Mouse (Mus musculus) lung, embryonic 16.5 days (tissue): Measurements from ENCODE around the gene Olfr1057. TPM values are rescaled to one million over a fixed set of nuclear protein-coding genes. Genes with fewer than 3 reads are reported as not detected.
"Not testable (repeated sequence)": the region's sequence is repeated elsewhere in the genome, so short reads cannot be mapped to it uniquely, and the experiment has no call there.

Source experiments
- ATAC-seq: fragments of 200-750 bp; cut with Nextera tagmentation; 2 replicates; pipeline ENCODE4 v1.8.0; 2017; ENCODE audit warnings: low read depth, mild to moderate bottlenecking, moderate library complexity
- H3K27ac ChIP-seq: fragments of 300-500 bp; sonication (generic); 2 replicates; pipeline ENCODE4 v1.5.1; 2014; ENCODE audit warnings: mild to moderate bottlenecking, control low read depth, low read length
- H3K27me3 ChIP-seq: fragments of 300-500 bp; sonication (generic); 2 replicates; pipeline ENCODE4 v1.6.1; 2014; ENCODE audit warnings: low read depth, low read length, mixed read lengths; ENCODE audit not compliant: control insufficient read depth, insufficient read depth
- H3K36me3 ChIP-seq: fragments of 300-500 bp; sonication (generic); 2 replicates; pipeline ENCODE4 v1.6.1; 2014; ENCODE audit warnings: low read length; ENCODE audit not compliant: control insufficient read depth, insufficient read depth
- H3K4me1 ChIP-seq: fragments of 300-500 bp; sonication (generic); replicated peaks from 2 replicates; pipeline ENCODE4 v1.6.1; 2014; ENCODE audit warnings: low read length, mixed read lengths; ENCODE audit not compliant: control insufficient read depth, insufficient read depth
- H3K4me2 ChIP-seq: fragments of 300-500 bp; sonication (generic); 2 replicates; pipeline ENCODE4 v1.6.1; 2014; ENCODE audit warnings: low read depth, low read length, control low read depth
- H3K4me3 ChIP-seq: fragments of 300-500 bp; sonication (generic); 2 replicates; pipeline ENCODE4 v1.5.1; 2014; ENCODE audit warnings: mild to moderate bottlenecking, low read length, control low read depth
- H3K9ac ChIP-seq: fragments of 300-500 bp; sonication (generic); 2 replicates; pipeline ENCODE4 v1.6.1; 2014; ENCODE audit warnings: low read length, control low read depth
- H3K9me3 ChIP-seq: fragments of 300-500 bp; sonication (generic); 2 replicates; pipeline ENCODE4 v1.6.1; 2016; ENCODE audit warnings: low read length; ENCODE audit not compliant: control insufficient read depth
- WGBS: fragments of 180-500 bp; shearing (Covaris S2); extraction: QIAGEN DNeasy Blood & Tissue Kit; methylation state at CpG from one replicate; pipeline ENCODE4 v1.1.7; 2014; 5-methylcytosine and 5-hydroxymethylcytosine counted together
- polyA plus RNA-seq: library from polyadenylated mRNA; unstranded; fragments of >200 nt; fragmentation: Nextera tagmentation; extraction: Ambion mirVana; gene quantifications from 2 replicates; pipeline ENCODE4 v1.2.1, GENCODE M21; 2015

Olfr1057 gene
- polyA plus RNA-seq: not detected in 2 replicates

DNA sequence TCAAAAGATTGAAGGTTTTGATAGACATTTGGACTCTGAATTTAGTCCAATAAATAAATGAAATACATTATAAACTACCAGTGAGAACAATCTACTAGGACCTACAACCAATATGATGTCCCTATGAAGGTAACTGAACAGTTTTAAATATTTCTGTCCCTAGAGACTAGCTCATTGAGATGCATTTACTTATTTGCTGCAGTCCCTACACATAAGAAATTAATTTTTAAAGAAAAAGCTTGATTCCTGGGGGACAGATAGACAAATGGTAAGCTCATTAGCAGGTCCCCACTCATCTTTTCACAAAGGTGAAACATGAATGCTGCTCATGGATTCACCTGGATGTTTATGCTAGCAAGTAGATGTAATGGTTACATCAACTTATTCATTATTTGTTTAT lies at the start of gene Olfr1057:
Gene Olfr1057, minus strand, starts transcription at position 101 of the 400 bp plus-strand sequence.
- H3K4me3 ChIP-seq: no peak within 1 kb of the TSS
- no peak within 1 kb of the TSS for H3K4me2 ChIP-seq
- no peaks in the 10 kb centered on the region for H3K27me3 ChIP-seq
- no peak for ATAC-seq
- H3K9ac ChIP-seq: no peak within 1 kb of the TSS
- H3K27ac ChIP-seq: no peak within 1 kb of the TSS
- H3K4me1 ChIP-seq: no peaks in the 10 kb centered on the region
- no peaks in the 10 kb centered on the region for H3K36me3 ChIP-seq
- H3K9me3 ChIP-seq: no peaks in the 10 kb centered on the region

DNA sequence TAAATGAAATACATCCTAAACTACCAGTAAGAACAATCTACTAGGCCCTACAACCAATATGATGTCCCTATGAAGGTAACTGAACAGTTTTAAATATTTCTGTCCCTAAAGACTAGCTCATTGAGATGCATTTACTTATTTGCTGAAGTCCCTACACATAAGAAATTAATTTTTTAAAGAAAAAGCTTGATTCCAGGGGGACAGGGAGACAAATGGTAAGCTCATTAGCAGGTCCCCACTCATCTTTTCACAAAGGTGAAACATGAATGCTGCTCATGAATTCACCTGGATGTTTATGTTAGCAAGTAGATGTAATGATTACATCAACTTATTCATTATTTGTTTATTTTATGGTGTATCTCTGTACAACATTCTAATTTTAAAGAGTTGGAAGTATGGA lies 48.5 kb upstream of the Olfr1057 start, which contains the start of gene Olfr1062:
Gene Olfr1062, minus strand, starts transcription at position 101 of the 400 bp plus-strand sequence.
- not testable (repeated sequence) for H3K27me3 ChIP-seq, H3K4me3 ChIP-seq, H3K9me3 ChIP-seq, H3K4me1 ChIP-seq, H3K36me3 ChIP-seq, H3K4me2 ChIP-seq, H3K27ac ChIP-seq, H3K9ac ChIP-seq, ATAC-seq

DNA sequence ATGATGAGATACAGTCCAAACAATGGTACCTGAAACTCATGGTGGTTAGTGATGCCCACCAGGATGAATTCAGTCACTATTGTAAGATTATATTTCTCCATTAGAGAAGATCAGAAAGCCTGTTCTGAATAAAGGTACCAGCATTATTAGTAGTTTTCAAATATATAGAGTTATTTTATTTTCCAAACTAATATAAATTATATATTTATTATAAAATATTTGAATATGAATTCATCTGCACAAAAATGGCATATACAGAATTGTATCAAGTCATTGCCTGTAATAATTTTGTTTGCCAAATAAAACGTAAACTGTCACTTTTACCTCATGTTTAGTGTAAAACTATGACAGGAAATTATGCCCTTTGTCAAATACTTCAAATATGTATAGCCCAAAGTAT lies 35.8 kb upstream of the Olfr1057 start, which contains the start of gene Olfr1061:
Gene Olfr1061, minus strand, starts transcription at position 101 of the 400 bp plus-strand sequence.
- no peaks in the 10 kb centered on the region for H3K36me3 ChIP-seq
- no peaks in the 10 kb centered on the region for H3K27me3 ChIP-seq
- ATAC-seq: no peak
- H3K9me3 ChIP-seq: no peaks in the 10 kb centered on the region
- no peaks in the 10 kb centered on the region for H3K4me1 ChIP-seq
- no peak within 1 kb of the TSS for H3K4me2 ChIP-seq
- WGBS: 64% methylated on average over 1 of the region's 1 CpGs
- H3K9ac ChIP-seq: no peak within 1 kb of the TSS
- no peak within 1 kb of the TSS for H3K27ac ChIP-seq
- no peak within 1 kb of the TSS for H3K4me3 ChIP-seq

DNA sequence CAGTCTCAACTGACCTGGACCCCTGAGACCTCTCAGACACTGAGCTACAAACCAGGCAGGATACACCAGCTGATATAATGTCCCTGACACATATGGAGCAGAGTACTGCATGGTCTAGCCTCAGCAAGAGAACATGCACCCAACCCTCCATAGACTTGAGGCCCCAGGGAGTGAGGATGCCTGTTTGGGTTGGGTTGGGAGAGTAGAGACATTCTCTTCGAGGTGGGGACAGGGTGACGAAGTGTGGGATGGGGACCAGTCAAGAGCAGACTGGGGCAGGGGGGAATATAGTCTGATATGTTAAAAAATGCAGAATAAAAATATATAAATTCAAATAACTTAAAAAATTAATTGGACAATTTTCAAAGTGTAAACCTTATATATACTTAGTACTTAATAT lies 16.9 kb upstream of the Olfr1057 start:
- ATAC-seq: no peak
- no peaks in the 10 kb centered on the region for H3K4me1 ChIP-seq
- H3K4me3 ChIP-seq: no peak overlapping the region
- H3K9ac ChIP-seq: no peak overlapping the region
- WGBS: 78% methylated on average over 2 of the region's 2 CpGs
- no peak overlapping the region for H3K4me2 ChIP-seq
- no peak overlapping the region for H3K27ac ChIP-seq
- no peaks in the 10 kb centered on the region for H3K9me3 ChIP-seq
- H3K36me3 ChIP-seq: no peaks in the 10 kb centered on the region
- no peaks in the 10 kb centered on the region for H3K27me3 ChIP-seq

DNA sequence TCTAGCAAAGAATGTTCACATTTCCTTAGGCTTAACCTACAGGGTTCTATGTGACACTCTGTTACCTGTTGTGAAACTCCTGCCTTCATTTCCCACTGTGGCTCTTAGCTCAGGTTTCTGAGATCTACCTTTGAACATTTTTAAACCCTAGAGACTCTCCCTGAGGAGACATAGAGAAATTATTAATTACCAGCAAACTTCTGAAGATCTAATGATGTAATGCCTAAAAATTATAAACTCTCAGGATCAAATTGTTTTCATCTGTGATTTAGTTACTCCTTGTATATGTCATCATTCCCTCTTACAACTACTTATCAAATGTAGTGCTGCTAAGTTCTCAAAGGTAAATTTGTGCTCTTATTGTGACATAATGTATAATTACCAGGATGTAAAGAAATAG lies 10.3 kb upstream of the Olfr1057 start, which contains the start of gene Olfr1058:
Gene Olfr1058, minus strand, starts transcription at position 101 of the 400 bp plus-strand sequence.
- H3K27me3 ChIP-seq, H3K4me1 ChIP-seq, H3K9me3 ChIP-seq, H3K36me3 ChIP-seq, H3K9ac ChIP-seq, H3K27ac ChIP-seq, H3K4me3 ChIP-seq, ATAC-seq, H3K4me2 ChIP-seq: not testable (repeated sequence)

DNA sequence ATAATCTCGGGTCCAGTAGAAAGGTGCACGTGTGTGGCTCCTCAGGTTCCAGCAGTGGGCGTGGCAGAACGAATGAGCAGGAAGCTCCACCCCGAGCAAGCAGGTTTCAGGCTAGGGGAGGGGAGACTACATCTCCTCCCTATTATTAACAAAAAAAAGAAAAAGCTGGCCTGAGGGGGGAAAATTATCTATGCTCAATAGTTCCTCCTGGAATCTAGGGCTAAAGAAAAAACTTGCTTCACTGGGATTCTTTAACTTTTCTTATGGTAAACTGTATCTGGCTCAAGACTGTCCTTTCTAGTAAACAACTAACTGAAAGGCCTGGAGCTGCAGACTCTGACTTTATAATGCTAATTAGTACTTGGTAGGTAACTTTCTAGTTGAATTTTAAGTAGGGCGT lies 11.9 kb downstream of the Olfr1057 start:
- H3K9me3 ChIP-seq, H3K4me2 ChIP-seq, H3K4me3 ChIP-seq, H3K9ac ChIP-seq, H3K27me3 ChIP-seq, ATAC-seq, H3K36me3 ChIP-seq, H3K27ac ChIP-seq, H3K4me1 ChIP-seq: not testable (repeated sequence)
- WGBS: 83% methylated on average over 1 of the region's 6 CpGs

DNA sequence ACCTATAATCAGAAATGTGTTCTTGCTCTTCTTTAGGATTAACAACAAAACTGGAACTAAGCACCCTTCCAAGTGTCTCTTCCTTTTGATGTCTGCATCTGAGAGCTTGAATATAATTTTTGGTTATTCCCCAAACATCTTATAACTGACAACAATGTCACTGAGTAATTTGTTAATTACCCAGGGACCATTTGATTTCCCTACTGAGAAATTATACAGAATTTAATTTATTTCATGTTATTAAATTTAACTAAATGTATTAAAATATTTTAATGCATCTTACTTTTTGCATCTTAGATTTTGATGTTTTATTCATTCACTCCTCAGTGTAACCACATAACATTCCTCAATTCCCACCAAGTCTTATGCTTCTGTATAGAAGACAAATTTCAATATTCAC lies 15.8 kb downstream of the Olfr1057 start, which contains the start of gene Olfr1056:
Gene Olfr1056, minus strand, starts transcription at position 101 of the 400 bp plus-strand sequence.
- H3K4me2 ChIP-seq: no peak within 1 kb of the TSS
- H3K9ac ChIP-seq: no peak within 1 kb of the TSS
- ATAC-seq: no peak
- H3K4me3 ChIP-seq: no peak within 1 kb of the TSS
- H3K27me3 ChIP-seq: no peaks in the 10 kb centered on the region
- no peak within 1 kb of the TSS for H3K27ac ChIP-seq
- H3K4me1 ChIP-seq: no peaks in the 10 kb centered on the region
- H3K36me3 ChIP-seq: no peaks in the 10 kb centered on the region
- no peaks in the 10 kb centered on the region for H3K9me3 ChIP-seq

DNA sequence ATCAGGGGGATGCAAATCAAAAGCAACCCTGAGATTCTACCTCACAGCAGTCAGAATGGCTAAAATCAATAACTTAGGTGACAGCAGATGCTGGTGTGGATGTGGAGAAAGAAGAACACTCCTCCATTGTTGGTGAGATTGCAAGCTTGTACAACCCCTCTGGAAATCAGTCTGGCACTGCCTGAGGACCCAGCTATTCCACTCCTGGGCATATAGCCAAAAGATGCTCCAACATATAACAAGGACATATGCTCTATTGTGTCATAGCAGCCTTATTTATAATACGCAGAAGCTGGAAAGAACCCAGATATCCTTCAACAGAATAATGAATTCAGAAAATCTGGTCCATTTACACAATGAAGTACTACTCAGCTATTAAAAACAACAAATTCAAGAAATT lies 26.4 kb downstream of the Olfr1057 start:
- not testable (repeated sequence) for H3K4me1 ChIP-seq, H3K27me3 ChIP-seq, H3K27ac ChIP-seq, H3K9ac ChIP-seq, ATAC-seq, H3K4me2 ChIP-seq, H3K36me3 ChIP-seq, H3K9me3 ChIP-seq, H3K4me3 ChIP-seq
- 81% methylated on average over 1 of the region's 1 CpGs for WGBS

DNA sequence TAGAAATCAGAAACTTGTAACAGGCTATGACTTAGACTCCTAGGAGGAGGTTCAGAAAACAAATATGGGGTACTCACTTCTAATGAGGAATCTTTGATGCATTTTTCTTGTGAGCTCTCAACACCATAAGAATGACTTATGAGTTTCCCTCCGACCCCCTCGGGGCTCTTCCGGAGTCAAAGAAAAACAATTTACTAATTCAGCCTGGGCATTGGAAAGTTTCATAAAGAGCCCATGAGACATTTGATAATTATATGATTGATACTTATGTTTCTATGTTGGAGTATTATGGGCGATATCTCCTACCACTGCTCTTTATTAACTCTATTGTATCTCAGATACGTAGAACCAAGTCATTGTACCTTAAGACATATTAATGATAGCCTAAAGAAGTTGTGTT lies 28.0 kb downstream of the Olfr1057 start, which contains the start of gene Olfr1055:
Gene Olfr1055, minus strand, starts transcription at position 101 of the 400 bp plus-strand sequence.
- no peaks in the 10 kb centered on the region for H3K36me3 ChIP-seq
- H3K27me3 ChIP-seq: no peaks in the 10 kb centered on the region
- no peaks in the 10 kb centered on the region for H3K9me3 ChIP-seq
- no peaks in the 10 kb centered on the region for H3K4me1 ChIP-seq
- 82% methylated on average over 5 of the region's 5 CpGs for WGBS
- H3K27ac ChIP-seq: no peak within 1 kb of the TSS
- no peak within 1 kb of the TSS for H3K4me2 ChIP-seq
- no peak within 1 kb of the TSS for H3K9ac ChIP-seq
- ATAC-seq: no peak
- no peak within 1 kb of the TSS for H3K4me3 ChIP-seq

DNA sequence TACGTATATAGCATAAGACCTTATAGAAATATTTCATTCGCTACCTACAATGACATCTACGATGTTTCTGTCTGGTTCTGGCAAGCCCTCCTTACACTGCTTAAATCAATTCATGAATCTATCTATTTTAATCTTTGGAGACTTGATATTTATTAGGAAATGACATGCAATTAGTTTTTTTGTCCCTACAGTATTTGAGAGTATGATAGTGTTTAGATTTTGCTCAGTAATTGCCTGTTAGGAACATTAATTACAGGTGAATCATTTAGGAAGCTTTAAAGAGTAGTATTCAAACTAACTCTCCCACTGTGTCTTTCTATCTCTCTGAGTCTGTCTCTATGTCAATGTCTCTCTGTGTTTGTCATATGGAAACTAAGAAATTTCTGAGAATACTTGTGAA lies 42.9 kb downstream of the Olfr1057 start, which contains the start of gene Olfr1054:
Gene Olfr1054, minus strand, starts transcription at position 101 of the 400 bp plus-strand sequence.
- H3K4me2 ChIP-seq: no peak within 1 kb of the TSS
- no peaks in the 10 kb centered on the region for H3K36me3 ChIP-seq
- H3K4me3 ChIP-seq: no peak within 1 kb of the TSS
- 77% methylated on average over 3 of the region's 3 CpGs for WGBS
- no peak for ATAC-seq
- no peak within 1 kb of the TSS for H3K27ac ChIP-seq
- H3K9me3 ChIP-seq: no peaks in the 10 kb centered on the region
- H3K4me1 ChIP-seq: no peaks in the 10 kb centered on the region
- H3K27me3 ChIP-seq: no peaks in the 10 kb centered on the region
- no peak within 1 kb of the TSS for H3K9ac ChIP-seq
